Mouse (Mus musculus) liver, embryonic 14.5 days (tissue): Measurements from ENCODE around the gene Phldb2. TPM values are rescaled to one million over a fixed set of nuclear protein-coding genes. Genes with fewer than 3 reads are reported as not detected.

Source experiments
- ATAC-seq: fragments of 200-750 bp; cut with Nextera tagmentation; 2 replicates; pipeline ENCODE4 v1.8.0; 2017; ENCODE audit warnings: moderate number of reproducible peaks, mild to moderate bottlenecking, moderate library complexity; ENCODE audit not compliant: insufficient read depth
- DNase-seq, 3 experiments: peaks; one replicate each; pipeline ENCODE4 v3.0.0-alpha.2; 2012 to 2013; ENCODE audit warnings: low read depth in 3 of 3, low spot score in 3 of 3
- H3K27ac ChIP-seq: fragments of 300-500 bp; sonication (generic); 2 replicates; pipeline ENCODE4 v1.5.1; 2014; ENCODE audit warnings: moderate library complexity, mild to moderate bottlenecking, control low read depth, inconsistent platforms
- H3K27me3 ChIP-seq: fragments of 300-500 bp; sonication (generic); 2 replicates; pipeline ENCODE4 v1.6.1; 2014; ENCODE audit warnings: mild to moderate bottlenecking, low read length, moderate library complexity; ENCODE audit not compliant: control insufficient read depth, insufficient read depth
- H3K36me3 ChIP-seq: fragments of 300-500 bp; sonication (generic); replicated peaks from 2 replicates; pipeline ENCODE4 v1.6.1; 2014; ENCODE audit warnings: low read depth; ENCODE audit not compliant: control insufficient read depth, insufficient read depth
- H3K4me1 ChIP-seq, 2 experiments: fragments of 200-500 bp in 1 of 2; fragments of 300-500 bp in 1 of 2; sonication (generic) in 1 of 2; replicated peaks; 2 replicates each; pipeline ENCODE4 v1.6.1; 2012 to 2014; ENCODE audit warnings: antibody characterized with exemption in 1 of 2, inconsistent platforms in 1 of 2, low read length in 1 of 2; ENCODE audit not compliant: control insufficient read depth in 2 of 2, insufficient read depth in 2 of 2
- H3K4me2 ChIP-seq: fragments of 300-500 bp; sonication (generic); 2 replicates; pipeline ENCODE4 v1.6.1; 2014; ENCODE audit warnings: low read depth, mild to moderate bottlenecking, control low read depth, moderate library complexity
- H3K4me3 ChIP-seq, 2 experiments: fragments of 200-500 bp in 1 of 2; fragments of 300-500 bp in 1 of 2; sonication (generic) in 1 of 2; 2 replicates each; pipeline ENCODE4 v1.5.1; 2012 to 2014; ENCODE audit warnings: low read depth in 2 of 2, low read length in 2 of 2, mild to moderate bottlenecking in 2 of 2, control low read depth in 1 of 2, inconsistent platforms in 1 of 2, moderate library complexity in 1 of 2; ENCODE audit not compliant: insufficient read depth in 1 of 2
- H3K9ac ChIP-seq: fragments of 300-500 bp; sonication (generic); replicated peaks from 2 replicates; pipeline ENCODE4 v1.6.1; 2014; ENCODE audit warnings: mild to moderate bottlenecking, control low read depth, moderate library complexity
- H3K9me3 ChIP-seq: fragments of 300-500 bp; sonication (generic); 2 replicates; pipeline ENCODE4 v1.6.1; 2016; ENCODE audit warnings: low read length, mixed read lengths; ENCODE audit not compliant: control insufficient read depth
- CTCF ChIP-seq: IDR thresholded peaks from 2 replicates; pipeline ENCODE4 v1.5.1; 2016; ENCODE audit warnings: antibody characterized with exemption, low read depth, control low read depth
- EP300 ChIP-seq: IDR thresholded peaks from 2 replicates; pipeline ENCODE4 v1.6.1; 2016; ENCODE audit warnings: antibody characterized with exemption, low read depth
- WGBS: fragments of 180-500 bp; shearing (Covaris S2); extraction: QIAGEN DNeasy Blood & Tissue Kit; methylation state at CpG from one replicate; pipeline ENCODE4 v1.1.7; 2014; ENCODE audit not compliant: insufficient replicate concordance; 5-methylcytosine and 5-hydroxymethylcytosine counted together
- polyA plus RNA-seq, 2 experiments: library from polyadenylated mRNA; depleted of rRNA in 1 of 2; stranded (reverse) in 1 of 2; unstranded in 1 of 2; fragments of >200 nt; fragmentation: Nextera tagmentation in 1 of 2; extraction: Ambion mirVana in 1 of 2; gene quantifications; 2 replicates each; pipeline versions ENCODE4 v1.2.1 to v1.2.3; 2012 to 2014

Phldb2 gene
- polyA plus RNA-seq, 2 experiments = 9.7 to 12.7 TPM

GRCm38 (mm10) chr16:45841016-45841415 lies 112.4 kb downstream of the Phldb2 start:
- 44% methylated on average over 3 of the region's 3 CpGs for WGBS

GRCm38 (mm10) chr16:45837541-45838342 lies 115.7 kb downstream of the Phldb2 start:
- WGBS = 29% methylated on average over 5 of the region's 5 CpGs
- Histone ChIP-seq H3K4me2 (no peak overlapping the region), H3K4me1 (peaks cover 0 to 14% of the 10 kb centered on the region in 2 experiments; a peak in 2 of 4 replicates), H3K9ac (no peak overlapping the region), H3K36me3 (no peaks in the 10 kb centered on the region), H3K4me3 (no peak overlapping the region), H3K27me3 (no peaks in the 10 kb centered on the region), H3K9me3 (no peaks in the 10 kb centered on the region), H3K27ac (no peak overlapping the region)
- ATAC-seq (no peak), DNase-seq (no peak)
- no peak for TF ChIP-seq EP300
- no peak for TF ChIP-seq CTCF

More at GRCm38 (mm10) chr16:45841016-45841415, 112.4 kb downstream of the Phldb2 start:
- Histone ChIP-seq H3K4me1 (peaks cover 0 to 12% of the 10 kb centered on the region in 2 experiments; a peak in 2 of 4 replicates), H3K27me3 (peaks cover 25% of the 10 kb centered on the region), H3K4me3 (no peak overlapping the region), H3K9me3 (no peaks in the 10 kb centered on the region), H3K27ac (no peak overlapping the region), H3K4me2 (no peak overlapping the region), H3K36me3 (no peaks in the 10 kb centered on the region), H3K9ac (no peak overlapping the region)
- no peak for DNase-seq
- TF ChIP-seq EP300 (no peak), CTCF (no peak)
- no peak for ATAC-seq

GRCm38 (mm10) chr16:45832747-45833108 lies 120.7 kb downstream of the Phldb2 start:
- no peak for TF ChIP-seq EP300
- no peak for TF ChIP-seq CTCF
- no peak overlapping the region for H3K27ac ChIP-seq

GRCm38 (mm10) chr16:45832061-45832746 lies 121.2 kb downstream of the Phldb2 start:
- DNase-seq = no peak
- Histone ChIP-seq H3K4me2 (peak overlapping the region; percentile 22; the same call in 1 of the 2 replicates), H3K36me3 (no peaks in the 10 kb centered on the region), H3K27ac (no peak overlapping the region), H3K4me1 (peaks cover 0 to 12% of the 10 kb centered on the region in 2 experiments; a peak in 2 of 4 replicates), H3K4me3 (no peak overlapping the region), H3K9ac (no peak overlapping the region), H3K9me3 (no peaks in the 10 kb centered on the region), H3K27me3 (no peaks in the 10 kb centered on the region)
- WGBS = 50% methylated on average over 8 of the region's 8 CpGs
- no peak for TF ChIP-seq EP300
- no peak for TF ChIP-seq CTCF
- 0 out of 2 replicates have a peak, but pooled peaks have one; percentile 45 for ATAC-seq

More at GRCm38 (mm10) chr16:45832747-45833108, 120.7 kb downstream of the Phldb2 start:
- peaks cover 0 to 15% of the 10 kb centered on the region in 2 experiments; a peak in 2 of 4 replicates for H3K4me1 ChIP-seq
- no peaks in the 10 kb centered on the region for H3K27me3 ChIP-seq
- H3K4me2 ChIP-seq = no peak overlapping the region
- no peak overlapping the region for H3K4me3 ChIP-seq
- DNase-seq (no peak), ATAC-seq (no peak; the same call in 1 of the 2 replicates)
- no peaks in the 10 kb centered on the region for H3K9me3 ChIP-seq
- WGBS = 50% methylated on average over 6 of the region's 6 CpGs
- no peak overlapping the region for H3K9ac ChIP-seq
- H3K36me3 ChIP-seq = no peaks in the 10 kb centered on the region
